10 mouse cellular contexts compared by ENCODE assay signal in the genomic region with DNA sequence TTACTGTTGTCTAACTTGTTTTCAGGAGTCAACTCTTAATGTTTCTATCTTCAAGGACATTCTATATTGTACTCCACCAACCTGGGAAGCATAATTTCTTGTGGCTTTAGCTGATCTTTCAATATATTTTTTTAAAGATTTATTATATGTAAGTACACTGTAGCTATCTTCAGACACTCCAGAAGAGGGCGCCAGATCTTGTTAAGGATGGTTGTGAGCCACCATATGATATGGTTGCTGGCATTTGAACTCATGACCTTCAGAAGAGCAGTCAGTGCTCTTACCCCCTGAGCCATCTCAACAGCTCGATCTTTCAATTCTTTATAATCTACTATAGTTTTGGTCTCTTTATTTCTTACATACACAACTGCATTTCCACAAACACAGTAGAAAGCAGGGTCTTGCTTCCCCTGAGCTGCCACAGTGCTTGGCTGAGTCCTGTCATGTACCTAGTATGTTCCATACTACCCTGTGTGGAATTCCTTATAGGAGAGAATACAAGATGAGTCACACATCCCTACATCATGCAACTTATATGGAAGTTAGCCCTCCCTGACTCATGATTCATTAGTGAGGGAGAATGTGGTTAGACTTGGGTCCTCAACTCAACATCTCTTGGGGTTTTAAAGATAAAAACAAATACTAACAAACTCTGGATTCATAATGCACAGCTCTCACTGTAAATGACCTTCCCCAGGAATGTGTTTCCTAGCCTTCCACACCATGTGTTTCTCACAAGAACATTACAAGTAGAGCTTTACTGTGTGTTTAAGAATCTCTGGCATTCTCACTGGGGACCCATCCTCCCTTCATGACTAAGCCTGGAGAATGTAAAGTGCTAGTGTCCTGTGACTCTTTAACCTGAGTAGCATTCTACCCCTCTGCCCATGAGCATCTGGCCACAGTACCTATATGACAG. TPM values are rescaled to one million over a fixed set of nuclear protein-coding genes. Genes with fewer than 3 reads are reported as not detected.
DNase-seq lines count a peak whose midpoint lies in the region; ATAC-seq lines count a peak whose summit lies in the region.
"Had no signal": no experiment of that assay in that cellular context is flagged by ENCODE, and none has a peak within 500 bp of the region (broad histone marks: within the 10 kb centered on the region; RNA-seq: fewer than 3 reads in every experiment).

No protein-coding gene starts in this region.

- no peak overlapping the region for H3K27ac ChIP-seq in neural tube, embryonic 14.5 days (ENCODE audit: low read depth, low read length)

- H3K4me1 ChIP-seq in neural tube, embryonic 14.5 days (ENCODE audit: control insufficient read depth, insufficient read depth, low read length): no peaks in the 10 kb centered on the region

- H3K4me3 ChIP-seq in neural tube, embryonic 14.5 days (ENCODE audit: low read depth, low read length): no peak overlapping the region

- H3K4me2 ChIP-seq in neural tube, embryonic 14.5 days (ENCODE audit: low read depth, low read length): no peak overlapping the region

- no peaks in the 10 kb centered on the region for H3K9me3 ChIP-seq in neural tube, embryonic 14.5 days (ENCODE audit: control insufficient read depth, low read length)

- no peak overlapping the region for H3K9ac ChIP-seq in neural tube, embryonic 14.5 days (replicated peaks; ENCODE audit: low read depth, low read length)

- DNase-seq in cerebellum, postnatal 10 days: peak; percentile 9 to 12
- no peak for DNase-seq in cerebellum, adult 8-10 months
- no peak for DNase-seq in neural tube, embryonic 10.5 days (ENCODE audit: extremely low spot score, low spot score)
- DNase-seq in kidney, postnatal 36 days: peak; percentile 12 to 38
- DNase-seq in thymus, postnatal 36 days: peak; percentile 19 to 30
- DNase-seq in right cerebral cortex, adult 18-20 months: no peak
- DNase-seq in urinary bladder, postnatal 25 days (ENCODE audit: low spot score): no peak
- DNase-seq: heart, postnatal 4 days had no signal

- no peaks in the 10 kb centered on the region for H3K27me3 ChIP-seq in neural tube, embryonic 14.5 days (ENCODE audit: control insufficient read depth, insufficient read depth, low read length)

- peak; percentile 29; the same call in 1 of the 2 replicates for ATAC-seq in neural tube, embryonic 14.5 days (ENCODE audit: low read depth)

- WGBS in neural tube, embryonic 14.5 days: 57% methylated on average over 2 of the region's 2 CpGs

- H3K36me3 ChIP-seq in neural tube, embryonic 14.5 days (ENCODE audit: control insufficient read depth, insufficient read depth, low read length): 0 out of 2 replicates have a peak, but pooled peaks cover 13% of the 10 kb centered on the region

RNA-seq across cellular contexts. Expression of gene Cntf, which starts 3.0 kb away (rescaled TPM):
- 0.42 and 1.3 TPM in 2 replicates for polyA plus RNA-seq in neural tube, embryonic 14.5 days (2014; fragmentation: Nextera tagmentation; extraction: Ambion mirVana)
- polyA plus RNA-seq: small intestine, adult 2 months had no signal

RNA-seq across cellular contexts. Expression of gene Zfp91, which starts 33.5 kb away (rescaled TPM):
- 9.1 and 11.7 TPM in 2 replicates for polyA plus RNA-seq in neural tube, embryonic 14.5 days (2014; fragmentation: Nextera tagmentation; extraction: Ambion mirVana)

RNA-seq across cellular contexts. Expression of gene Lpxn, which starts 33.5 kb away (rescaled TPM):
- polyA plus RNA-seq in neural tube, embryonic 14.5 days (2014; fragmentation: Nextera tagmentation; extraction: Ambion mirVana): 0.75 and 1.6 TPM in 2 replicates

Comparison
In these comparisons a context has a peak if more than half of its experiments do, and no peak if none do; other contexts are left out.
1. DNase-seq: peak in cerebellum, postnatal 10 days (2 of 2), kidney, postnatal 36 days (2 of 2) and thymus, postnatal 36 days (2 of 2); none in cerebellum, adult 8-10 months (single experiment), neural tube, embryonic 10.5 days (single experiment), right cerebral cortex, adult 18-20 months (single experiment) and urinary bladder, postnatal 25 days (single experiment).